Mouse (Mus musculus) kidney, postnatal 0 days (tissue): ENCODE results near the gene Zfp981. TPM values are rescaled to one million over a fixed set of nuclear protein-coding genes. Genes with fewer than 3 reads are reported as not detected.
"Not testable (repeated sequence)": the region's sequence is repeated elsewhere in the genome, so short reads cannot be mapped to it uniquely, and the experiment has no call there.

ENCODE experiments used
- ATAC-seq: fragments of 200-750 bp; cut with Nextera tagmentation; replicated peaks from 2 replicates; pipeline ENCODE4 v1.8.0; 2017; ENCODE audit warnings: low read depth, moderate number of reproducible peaks, moderate TSS enrichment, moderate library complexity; ENCODE audit not compliant: low FRiP score
- DNase-seq: peaks from one replicate; pipeline ENCODE4 v3.0.0-alpha.2; 2016; ENCODE audit warnings: low spot score
- H3K27ac ChIP-seq: fragments of 300-500 bp; sonication (generic); 2 replicates; pipeline ENCODE4 v1.5.1; 2014; ENCODE audit warnings: mild to moderate bottlenecking
- H3K27me3 ChIP-seq: fragments of 300-500 bp; sonication (generic); 2 replicates; pipeline ENCODE4 v1.6.1; 2014; ENCODE audit warnings: low read length, mixed read lengths; ENCODE audit not compliant: insufficient read depth
- H3K36me3 ChIP-seq: fragments of 300-500 bp; sonication (generic); 2 replicates; pipeline ENCODE4 v1.6.1; 2014; ENCODE audit warnings: low read length, mixed read lengths; ENCODE audit not compliant: insufficient read depth
- H3K4me1 ChIP-seq: fragments of 300-500 bp; sonication (generic); replicated peaks from 2 replicates; pipeline ENCODE4 v1.6.1; 2014; ENCODE audit warnings: antibody characterized with exemption, low read length, mixed read lengths; ENCODE audit not compliant: insufficient read depth
- H3K4me2 ChIP-seq: fragments of 300-500 bp; sonication (generic); 2 replicates; pipeline ENCODE4 v1.6.1; 2014; ENCODE audit warnings: mild to moderate bottlenecking, low read length, moderate library complexity, mixed read lengths
- H3K4me3 ChIP-seq: fragments of 300-500 bp; sonication (generic); replicated peaks from 2 replicates; pipeline ENCODE4 v1.5.1; 2014; ENCODE audit warnings: low read depth, low read length
- H3K9ac ChIP-seq: fragments of 300-500 bp; sonication (generic); 2 replicates; pipeline ENCODE4 v1.6.1; 2014; ENCODE audit warnings: low read depth, low read length
- H3K9me3 ChIP-seq: fragments of 300-500 bp; sonication (generic); replicated peaks from 2 replicates; pipeline ENCODE4 v1.6.1; 2016; ENCODE audit warnings: low read length, inconsistent platforms, mixed read lengths
- CTCF ChIP-seq: IDR thresholded peaks from 2 replicates; pipeline ENCODE4 v1.5.1; 2016; ENCODE audit warnings: antibody characterized with exemption, low read depth, mild to moderate bottlenecking, moderate library complexity
- WGBS: fragments of 180-500 bp; shearing (Covaris S2); extraction: QIAGEN DNeasy Blood & Tissue Kit; methylation state at CpG from one replicate; pipeline ENCODE4 v1.1.7; 2014; 5-methylcytosine and 5-hydroxymethylcytosine counted together
- polyA plus RNA-seq: library from polyadenylated mRNA; unstranded; fragments of >200 nt; fragmentation: Nextera tagmentation; extraction: Ambion mirVana; gene quantifications from 2 replicates; pipeline ENCODE4 v1.2.1, GENCODE M21; 2015

Zfp981 gene
- polyA plus RNA-seq, 1 experiment from 2014 or later, result 0.07 TPM

- DNase-seq (no peak), ATAC-seq (no peak)
- 55% methylated on average over 1 of the region's 1 CpGs for WGBS
- Histone ChIP-seq H3K36me3 (no peaks in the 10 kb centered on the region), H3K9me3 (peaks cover 21% of the 10 kb centered on the region), H3K9ac (no peak overlapping the region), H3K4me1 (no peaks in the 10 kb centered on the region), H3K4me3 (no peak overlapping the region), H3K27ac (no peak overlapping the region), H3K27me3 (no peaks in the 10 kb centered on the region), H3K4me2 (no peak overlapping the region)
- TF ChIP-seq CTCF, result no peak
Observed at GRCm38 (mm10) chr4:146516474-146516873, 14.6 kb downstream of the Zfp981 start.

- 58% methylated on average over 2 of the region's 2 CpGs for WGBS
- not testable (repeated sequence) for H3K4me2 ChIP-seq, H3K27me3 ChIP-seq, H3K36me3 ChIP-seq, DNase-seq, ATAC-seq, H3K27ac ChIP-seq, H3K4me1 ChIP-seq, H3K4me3 ChIP-seq, H3K9ac ChIP-seq
- peaks cover 22% of the 10 kb centered on the region for H3K9me3 ChIP-seq
Observed at GRCm38 (mm10) chr4:146517150-146517549, 15.3 kb downstream of the Zfp981 start.

- no peak for DNase-seq
- WGBS, result 82% methylated on average over 2 of the region's 2 CpGs
- TF ChIP-seq CTCF, result no peak
- no peak overlapping the region for H3K9ac ChIP-seq
- H3K27me3 ChIP-seq, result no peaks in the 10 kb centered on the region
- no peak overlapping the region for H3K27ac ChIP-seq
- peaks cover 48% of the 10 kb centered on the region for H3K9me3 ChIP-seq
- H3K4me3 ChIP-seq, result no peak overlapping the region
- no peak for ATAC-seq
- no peaks in the 10 kb centered on the region for H3K4me1 ChIP-seq
- no peak overlapping the region for H3K4me2 ChIP-seq
- H3K36me3 ChIP-seq, result no peaks in the 10 kb centered on the region
Observed at GRCm38 (mm10) chr4:146520723-146521122, 18.9 kb downstream of the Zfp981 start.

- H3K4me1 ChIP-seq, result no peaks in the 10 kb centered on the region
- 87% methylated on average over 4 of the region's 4 CpGs for WGBS
- peaks cover 38% of the 10 kb centered on the region for H3K9me3 ChIP-seq
- no peak for DNase-seq
- H3K9ac ChIP-seq, result no peak overlapping the region
- no peak for TF ChIP-seq CTCF
- no peak overlapping the region for H3K4me2 ChIP-seq
- no peak for ATAC-seq
- H3K27ac ChIP-seq, result no peak overlapping the region
- H3K27me3 ChIP-seq, result no peaks in the 10 kb centered on the region
- H3K4me3 ChIP-seq, result no peak overlapping the region
- H3K36me3 ChIP-seq, result no peaks in the 10 kb centered on the region
Observed at GRCm38 (mm10) chr4:146534574-146534973, 32.7 kb downstream of the Zfp981 start.

GRCm38 (mm10) chr4:146535883-146536282, 34.1 kb downstream of the Zfp981 start:
- TF ChIP-seq CTCF, result no peak
- Histone ChIP-seq H3K36me3 (no peaks in the 10 kb centered on the region), H3K27me3 (no peaks in the 10 kb centered on the region), H3K9me3 (peaks cover 37% of the 10 kb centered on the region), H3K9ac (no peak overlapping the region), H3K27ac (no peak overlapping the region), H3K4me3 (no peak overlapping the region), H3K4me2 (no peak overlapping the region), H3K4me1 (no peaks in the 10 kb centered on the region)
- ATAC-seq, result no peak; the same call in 1 of the 2 replicates
- DNase-seq, result no peak

GRCm38 (mm10) chr4:146579905-146580873, 78.4 kb downstream of the Zfp981 start:
- ATAC-seq, result peak; percentile 94
- H3K4me1 ChIP-seq, H3K36me3 ChIP-seq, H3K4me3 ChIP-seq, H3K27me3 ChIP-seq, DNase-seq, H3K9me3 ChIP-seq, H3K9ac ChIP-seq, H3K27ac ChIP-seq, H3K4me2 ChIP-seq: not testable (repeated sequence)
- 0% methylated on average over 1 of the region's 111 CpGs for WGBS

Other genes starting within 250 kb of the Zfp981 start
- 2.9 and 3.5 TPM in 2 replicates for gene Zfp992, start 53.0 kb upstream of the Zfp981 start, polyA plus RNA-seq
- 0.99 and 1.8 TPM in 2 replicates for gene Zfp993, start 108.9 kb downstream of the Zfp981 start, polyA plus RNA-seq